ENCODE assay signal across 18 mouse cellular contexts in the genomic region with DNA sequence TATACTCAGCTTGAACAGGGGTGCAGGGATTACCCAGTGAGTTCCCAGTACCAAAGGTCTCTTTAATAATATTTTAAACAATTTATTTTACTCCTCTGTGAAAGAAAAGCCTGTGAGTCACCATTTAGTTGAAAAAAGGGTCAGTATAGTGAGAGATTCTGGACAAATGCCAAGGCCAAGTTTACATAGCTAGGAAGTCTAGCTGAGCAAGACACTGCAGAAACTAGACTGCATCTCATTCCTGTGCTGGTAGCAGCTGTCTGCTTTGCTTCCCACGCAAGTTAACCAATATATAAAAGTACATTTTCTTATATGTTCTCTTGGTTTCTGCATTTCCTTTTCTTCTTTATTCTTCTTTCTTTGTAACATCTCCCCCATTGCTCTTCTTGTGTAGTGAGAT. TPM values are rescaled to one million over a fixed set of nuclear protein-coding genes. Genes with fewer than 3 reads are reported as not detected.
DNase-seq lines count a peak whose midpoint lies in the region; ATAC-seq and TF ChIP-seq lines count a peak whose summit lies in the region.
"Had no signal": no experiment of that assay in that cellular context is flagged by ENCODE, and none has a peak within 500 bp of the region (broad histone marks: within the 10 kb centered on the region; RNA-seq: fewer than 3 reads in every experiment).

No protein-coding gene starts in this region.

- H3K27ac ChIP-seq in kidney, postnatal 0 days = peak overlapping the region; percentile 68; the same call in 1 of the 2 replicates
- no peak overlapping the region for H3K27ac ChIP-seq in midbrain, postnatal 0 days (ENCODE audit: low read depth, low read length)
- H3K27ac ChIP-seq in midbrain, embryonic 10.5 days (replicated peaks) = no peak overlapping the region
- peak overlapping the region; percentile 87 for H3K27ac ChIP-seq in embryonic fibroblast, embryonic 13.5 days (ENCODE audit: insufficient read depth, low read length)
- H3K27ac ChIP-seq in stomach, embryonic 16.5 days (ENCODE audit: low read length) = peak overlapping the region; percentile 66
- H3K27ac ChIP-seq: gastrocnemius, adult 2 months; heart, embryonic 10.5 days; hindbrain, embryonic 12.5 days; left cerebral cortex, adult 2 months; liver, embryonic 12.5 days had no signal

- H3K9me3 ChIP-seq in kidney, postnatal 0 days (replicated peaks; ENCODE audit: low read length) = no peaks in the 10 kb centered on the region
- no peaks in the 10 kb centered on the region for H3K9me3 ChIP-seq in midbrain, postnatal 0 days (ENCODE audit: low read length)
- H3K9me3 ChIP-seq in midbrain, embryonic 10.5 days (replicated peaks) = no peaks in the 10 kb centered on the region
- H3K9me3 ChIP-seq in stomach, embryonic 16.5 days (replicated peaks; ENCODE audit: control insufficient read depth, low read length) = no peaks in the 10 kb centered on the region
- H3K9me3 ChIP-seq: heart, embryonic 10.5 days; hindbrain, embryonic 12.5 days; liver, embryonic 12.5 days had no signal

- H3K27me3 ChIP-seq in kidney, postnatal 0 days (ENCODE audit: insufficient read depth, low read length) = no peaks in the 10 kb centered on the region
- H3K27me3 ChIP-seq in midbrain, postnatal 0 days (ENCODE audit: insufficient read depth, low read length) = no peaks in the 10 kb centered on the region
- no peaks in the 10 kb centered on the region for H3K27me3 ChIP-seq in midbrain, embryonic 10.5 days (ENCODE audit: low read depth, poor library complexity, severe bottlenecking)
- H3K27me3 ChIP-seq in stomach, embryonic 16.5 days (ENCODE audit: control insufficient read depth, insufficient read depth, low read length) = no peaks in the 10 kb centered on the region
- H3K27me3 ChIP-seq: hindbrain, embryonic 12.5 days; liver, embryonic 12.5 days had no signal

- no peaks in the 10 kb centered on the region for H3K36me3 ChIP-seq in kidney, postnatal 0 days (ENCODE audit: insufficient read depth, low read length)
- H3K36me3 ChIP-seq in midbrain, postnatal 0 days (ENCODE audit: insufficient read depth, low read length) = no peaks in the 10 kb centered on the region
- no peaks in the 10 kb centered on the region for H3K36me3 ChIP-seq in midbrain, embryonic 10.5 days
- no peaks in the 10 kb centered on the region for H3K36me3 ChIP-seq in stomach, embryonic 16.5 days (ENCODE audit: control insufficient read depth, insufficient read depth, low read length)
- H3K36me3 ChIP-seq: heart, embryonic 10.5 days; hindbrain, embryonic 12.5 days; liver, embryonic 12.5 days had no signal

- no peak for TF ChIP-seq POLR2A in embryonic fibroblast, embryonic 13.5 days (IDR thresholded peaks at IDR 0.05; ENCODE audit: low read depth, low read length)

- H3K4me3 ChIP-seq in kidney, postnatal 0 days (replicated peaks; ENCODE audit: low read depth, low read length) = peak overlapping the region; percentile 16; the same call in 1 of the 2 replicates
- no peak overlapping the region for H3K4me3 ChIP-seq in midbrain, postnatal 0 days (ENCODE audit: low read depth, low read length)
- no peak overlapping the region for H3K4me3 ChIP-seq in midbrain, embryonic 10.5 days
- H3K4me3 ChIP-seq in embryonic fibroblast, embryonic 13.5 days (ENCODE audit: insufficient read depth, low read length) = no peak overlapping the region
- H3K4me3 ChIP-seq in stomach, embryonic 16.5 days (replicated peaks; ENCODE audit: low read length) = no peak overlapping the region
- H3K4me3 ChIP-seq: gastrocnemius, adult 2 months; heart, embryonic 10.5 days; hindbrain, embryonic 12.5 days; left cerebral cortex, adult 2 months; liver, embryonic 12.5 days had no signal

- 45% methylated on average over 1 of the region's 1 CpGs for WGBS in kidney, postnatal 0 days
- 78% methylated on average over 1 of the region's 1 CpGs for WGBS in midbrain, postnatal 0 days
- 95% methylated on average over 1 of the region's 1 CpGs for WGBS in midbrain, embryonic 10.5 days
- WGBS in stomach, embryonic 16.5 days = 16% methylated on average over 1 of the region's 1 CpGs

- H3K9ac ChIP-seq in kidney, postnatal 0 days (ENCODE audit: low read depth, low read length) = peak overlapping the region; percentile 9
- no peak overlapping the region for H3K9ac ChIP-seq in midbrain, postnatal 0 days (replicated peaks; ENCODE audit: low read length, poor library complexity, severe bottlenecking)
- H3K9ac ChIP-seq in stomach, embryonic 16.5 days (ENCODE audit: low read length) = no peak overlapping the region
- H3K9ac ChIP-seq: hindbrain, embryonic 12.5 days; liver, embryonic 12.5 days had no signal

- no peak for TF ChIP-seq CTCF in kidney, postnatal 0 days (IDR thresholded peaks at IDR 0.05; ENCODE audit: low read depth)
- no peak for TF ChIP-seq CTCF in midbrain, postnatal 0 days (IDR thresholded peaks at IDR 0.05)
- no peak for TF ChIP-seq CTCF in embryonic fibroblast, embryonic 13.5 days (IDR thresholded peaks at IDR 0.05; ENCODE audit: borderline replicate concordance, insufficient read depth, low read length)

- peak; percentile 83 for DNase-seq in kidney, postnatal 0 days (ENCODE audit: low spot score)
- DNase-seq in kidney, adult 11 months = no peak
- peak; percentile 40 for DNase-seq in midbrain, postnatal 0 days (ENCODE audit: low spot score)
- DNase-seq in midbrain, embryonic 10.5 days (ENCODE audit: low spot score) = no peak
- DNase-seq in thymus, postnatal 4 days = no peak
- no peak for DNase-seq in urinary bladder, adult 18-20 months (ENCODE audit: low spot score in 2 of 2)
- DNase-seq: cerebellum, adult 18-20 months; gastrocnemius, adult 2 months had no signal

- ATAC-seq in kidney, postnatal 0 days (replicated peaks; ENCODE audit: low FRiP score, low read depth) = no peak
- no peak for ATAC-seq in midbrain, postnatal 0 days (ENCODE audit: low FRiP score)
- ATAC-seq in stomach, embryonic 16.5 days (ENCODE audit: insufficient read depth, low FRiP score) = peak; percentile 89
- ATAC-seq: liver, embryonic 12.5 days had no signal

- no peaks in the 10 kb centered on the region; the same call in none of the 2 replicates for H3K4me1 ChIP-seq in kidney, postnatal 0 days (replicated peaks; ENCODE audit: insufficient read depth, low read length)
- no peaks in the 10 kb centered on the region for H3K4me1 ChIP-seq in midbrain, postnatal 0 days (ENCODE audit: insufficient read depth, low read length)
- H3K4me1 ChIP-seq in midbrain, embryonic 10.5 days = no peaks in the 10 kb centered on the region
- H3K4me1 ChIP-seq in embryonic fibroblast, embryonic 13.5 days (ENCODE audit: control insufficient read depth, insufficient read depth, low read length) = peaks cover 19% of the 10 kb centered on the region
- H3K4me1 ChIP-seq in stomach, embryonic 16.5 days (ENCODE audit: control insufficient read depth, insufficient read depth, low read length) = peaks cover 17% of the 10 kb centered on the region
- H3K4me1 ChIP-seq: heart, embryonic 10.5 days; hindbrain, embryonic 12.5 days; liver, embryonic 12.5 days had no signal

- peak overlapping the region; percentile 14; the same call in 1 of the 2 replicates for H3K4me2 ChIP-seq in kidney, postnatal 0 days (ENCODE audit: low read length)
- H3K4me2 ChIP-seq in midbrain, postnatal 0 days (ENCODE audit: low read depth, low read length, poor library complexity, severe bottlenecking) = no peak overlapping the region
- no peak overlapping the region; the same call in 1 of the 2 replicates for H3K4me2 ChIP-seq in stomach, embryonic 16.5 days (ENCODE audit: low read depth, low read length)
- H3K4me2 ChIP-seq: hindbrain, embryonic 12.5 days; liver, embryonic 12.5 days; midbrain, embryonic 11.5 days had no signal

RNA-seq across cellular contexts. Expression of a gene that starts 1.1 kb away (rescaled TPM):
- 96.6 and 98.5 TPM in 2 replicates for polyA plus RNA-seq in kidney, postnatal 0 days (2015; fragmentation: Nextera tagmentation; extraction: Ambion mirVana)
- not detected in 2 replicates for total RNA-seq in midbrain, postnatal 0 days (2014; rRNA removed)
- not detected in 2 replicates for polyA plus RNA-seq in midbrain, postnatal 0 days (2015; fragmentation: Nextera tagmentation; extraction: Ambion mirVana)
- not detected in 2 replicates for polyA plus RNA-seq in midbrain, embryonic 10.5 days (2016; fragmentation: Nextera tagmentation; extraction: Ambion mirVana)
- 0.48 TPM in 1 of 2 replicates, not detected in the other for polyA plus RNA-seq in embryonic fibroblast, embryonic 13.5 days (2011; ENCODE audit: insufficient read length, low read depth, missing spikeins)
- not detected in 2 replicates for polyA plus RNA-seq in stomach, embryonic 16.5 days (2015; fragmentation: Nextera tagmentation; extraction: Ambion mirVana)
- total RNA-seq: gastrocnemius, adult 2 months; layer of hippocampus, adult 18-20 months; left cerebral cortex, adult 2 months had no signal
- polyA plus RNA-seq: forebrain, embryonic 11.5 days; heart, embryonic 10.5 days; hindbrain, embryonic 12.5 days; liver, embryonic 12.5 days; midbrain, embryonic 11.5 days; neural tube, embryonic 11.5 days had no signal

RNA-seq across cellular contexts. Expression of a gene that starts 6.4 kb away (rescaled TPM):
- polyA plus RNA-seq in kidney, postnatal 0 days (2015; fragmentation: Nextera tagmentation; extraction: Ambion mirVana) = not detected in 2 replicates
- total RNA-seq in midbrain, postnatal 0 days (2014; rRNA removed) = not detected in 2 replicates
- polyA plus RNA-seq in midbrain, postnatal 0 days (2015; fragmentation: Nextera tagmentation; extraction: Ambion mirVana) = not detected in 2 replicates
- polyA plus RNA-seq in midbrain, embryonic 10.5 days (2016; fragmentation: Nextera tagmentation; extraction: Ambion mirVana) = 0.10 TPM in 1 of 2 replicates, not detected in the other
- 2.9 and 10.2 TPM in 2 replicates for polyA plus RNA-seq in embryonic fibroblast, embryonic 13.5 days (2011; ENCODE audit: insufficient read length, low read depth, missing spikeins)
- 0.07 and 0.15 TPM in 2 replicates for polyA plus RNA-seq in stomach, embryonic 16.5 days (2015; fragmentation: Nextera tagmentation; extraction: Ambion mirVana)
- total RNA-seq: gastrocnemius, adult 2 months; layer of hippocampus, adult 18-20 months; left cerebral cortex, adult 2 months had no signal
- polyA plus RNA-seq: forebrain, embryonic 11.5 days; hindbrain, embryonic 12.5 days; midbrain, embryonic 11.5 days; neural tube, embryonic 11.5 days had no signal

RNA-seq across cellular contexts. Expression of a gene that starts 19.6 kb away (rescaled TPM):
- 126 and 139 TPM in 2 replicates for polyA plus RNA-seq in kidney, postnatal 0 days (2015; fragmentation: Nextera tagmentation; extraction: Ambion mirVana)
- 281 and 333 TPM in 2 replicates for total RNA-seq in midbrain, postnatal 0 days (2014; rRNA removed)
- 276 and 278 TPM in 2 replicates for polyA plus RNA-seq in midbrain, postnatal 0 days (2015; fragmentation: Nextera tagmentation; extraction: Ambion mirVana)
- 47.1 and 59.3 TPM in 2 replicates for polyA plus RNA-seq in midbrain, embryonic 10.5 days (2016; fragmentation: Nextera tagmentation; extraction: Ambion mirVana)
- 92.0 and 113 TPM in 2 replicates for polyA plus RNA-seq in embryonic fibroblast, embryonic 13.5 days (2011; ENCODE audit: insufficient read length, low read depth, missing spikeins)
- 42.8 and 44.6 TPM in 2 replicates for polyA plus RNA-seq in stomach, embryonic 16.5 days (2015; fragmentation: Nextera tagmentation; extraction: Ambion mirVana)

Comparison
In these comparisons a context has a peak if more than half of its experiments do, and no peak if none do; other contexts are left out.
1. DNase-seq: peak in kidney, postnatal 0 days (single experiment) and midbrain, postnatal 0 days (single experiment); none in kidney, adult 11 months (single experiment), midbrain, embryonic 10.5 days (single experiment), thymus, postnatal 4 days (single experiment) and urinary bladder, adult 18-20 months (0 of 2).
2. H3K27ac ChIP-seq: peak in kidney, postnatal 0 days (single experiment), embryonic fibroblast, embryonic 13.5 days (single experiment) and stomach, embryonic 16.5 days (single experiment); none in midbrain, postnatal 0 days (single experiment) and midbrain, embryonic 10.5 days (single experiment).
3. RNA of a gene that starts 1.1 kb away (polyA plus RNA-seq): 96.6 to 98.5 TPM in kidney, postnatal 0 days; not detected in stomach, embryonic 16.5 days, not detected in midbrain, postnatal 0 days, not detected in midbrain, embryonic 10.5 days and 0.48 TPM in embryonic fibroblast, embryonic 13.5 days; every median in the first group is over 10 times any median in the second.